Mouse (Mus musculus) hindbrain, embryonic 16.5 days (tissue): ENCODE measurements around the gene 1110051M20Rik. TPM values are rescaled to one million over a fixed set of nuclear protein-coding genes. Genes with fewer than 3 reads are reported as not detected.
A peak's percentile ranks its signal among the peaks of the same experiment; 100 is the strongest.

ENCODE experiments used
- ATAC-seq: fragments of 200-750 bp; cut with Nextera tagmentation; 2 replicates; pipeline ENCODE4 v1.8.0; 2017; ENCODE audit warnings: moderate TSS enrichment, moderate library complexity
- H3K27ac ChIP-seq: fragments of 300-500 bp; sonication (generic); 2 replicates; pipeline ENCODE4 v1.5.1; 2014; ENCODE audit warnings: low read depth, mild to moderate bottlenecking, control low read depth, low read length, moderate library complexity
- H3K27me3 ChIP-seq: fragments of 300-500 bp; sonication (generic); replicated peaks from 2 replicates; pipeline ENCODE4 v1.6.1; 2014; ENCODE audit warnings: low read length; ENCODE audit not compliant: control insufficient read depth, insufficient read depth
- H3K36me3 ChIP-seq: fragments of 300-500 bp; sonication (generic); 2 replicates; pipeline ENCODE4 v1.6.1; 2014; ENCODE audit warnings: mild to moderate bottlenecking, low read length, moderate library complexity, mixed read lengths; ENCODE audit not compliant: control insufficient read depth, insufficient read depth
- H3K4me1 ChIP-seq: fragments of 300-500 bp; sonication (generic); 2 replicates; pipeline ENCODE4 v1.6.1; 2014; ENCODE audit warnings: low read depth, low read length; ENCODE audit not compliant: control insufficient read depth, insufficient read depth
- H3K4me2 ChIP-seq: fragments of 300-500 bp; sonication (generic); 2 replicates; pipeline ENCODE4 v1.6.1; 2014; ENCODE audit warnings: mild to moderate bottlenecking, low read length, control low read depth, moderate library complexity
- H3K4me3 ChIP-seq: fragments of 300-500 bp; sonication (generic); 2 replicates; pipeline ENCODE4 v1.5.1; 2014; ENCODE audit warnings: mild to moderate bottlenecking, low read length, control low read depth, moderate library complexity
- H3K9ac ChIP-seq: fragments of 300-500 bp; sonication (generic); 2 replicates; pipeline ENCODE4 v1.6.1; 2014; ENCODE audit warnings: low read depth, mild to moderate bottlenecking, control low read depth, low read length, moderate library complexity
- H3K9me3 ChIP-seq: fragments of 300-500 bp; sonication (generic); 2 replicates; pipeline ENCODE4 v1.6.1; 2014; ENCODE audit warnings: mild to moderate bottlenecking, low read length, moderate library complexity; ENCODE audit not compliant: control insufficient read depth
- WGBS: fragments of 180-500 bp; shearing (Covaris S2); extraction: QIAGEN DNeasy Blood & Tissue Kit; methylation state at CpG from one replicate; pipeline ENCODE4 v1.1.7; 2014; 5-methylcytosine and 5-hydroxymethylcytosine counted together
- polyA plus RNA-seq: library from polyadenylated mRNA; unstranded; fragments of >200 nt; fragmentation: Nextera tagmentation; extraction: Ambion mirVana; gene quantifications from 2 replicates; pipeline ENCODE4 v1.2.1, GENCODE M21; 2015

1110051M20Rik gene
- polyA plus RNA-seq, 1 experiment from 2014 or later, result 163 TPM

GRCm38 (mm10) chr2:91412361-91412760 lies 32.1 kb downstream of the 1110051M20Rik start:
- H3K4me2 ChIP-seq, result no peak overlapping the region
- no peaks in the 10 kb centered on the region for H3K9me3 ChIP-seq
- H3K4me1 ChIP-seq, result 0 out of 2 replicates have a peak, but pooled peaks cover 3% of the 10 kb centered on the region
- H3K9ac ChIP-seq, result no peak overlapping the region
- no peak for ATAC-seq
- no peak overlapping the region for H3K27ac ChIP-seq
- no peak overlapping the region for H3K4me3 ChIP-seq
- H3K27me3 ChIP-seq, result no peaks in the 10 kb centered on the region
- WGBS, result 68% methylated on average over 5 of the region's 5 CpGs
- no peaks in the 10 kb centered on the region for H3K36me3 ChIP-seq

- H3K4me1 ChIP-seq, result 0 out of 2 replicates have a peak, but pooled peaks cover 3% of the 10 kb centered on the region
- no peak overlapping the region for H3K4me3 ChIP-seq
- 62% methylated on average over 2 of the region's 2 CpGs for WGBS
- no peak overlapping the region for H3K4me2 ChIP-seq
- no peak overlapping the region for H3K27ac ChIP-seq
- ATAC-seq, result no peak
- H3K9ac ChIP-seq, result no peak overlapping the region
- H3K9me3 ChIP-seq, result no peaks in the 10 kb centered on the region
- H3K27me3 ChIP-seq, result no peaks in the 10 kb centered on the region
- H3K36me3 ChIP-seq, result no peaks in the 10 kb centered on the region
Observed at GRCm38 (mm10) chr2:91411473-91411872, 33.0 kb downstream of the 1110051M20Rik start.

DNA sequence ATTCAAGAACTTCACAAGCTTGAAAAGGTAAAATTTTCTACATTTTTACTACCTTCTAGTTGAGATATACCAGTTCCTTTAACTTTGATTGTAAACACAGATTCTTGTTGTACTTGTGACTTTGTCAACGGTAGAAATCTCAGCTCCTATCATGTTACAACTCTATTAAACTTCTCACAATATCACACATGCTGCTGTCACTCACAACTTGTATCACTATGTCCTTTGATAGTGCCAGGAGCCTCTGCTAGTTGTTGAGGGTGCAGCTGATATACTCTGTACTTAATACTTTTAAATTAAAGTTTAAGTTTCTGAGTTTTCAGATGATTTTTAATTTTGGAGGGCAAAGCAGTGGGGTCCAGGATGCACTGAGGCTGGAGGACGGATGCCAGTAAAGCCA lies 36.5 kb downstream of the 1110051M20Rik start:
- Histone ChIP-seq H3K4me2 (no peak overlapping the region), H3K9ac (no peak overlapping the region), H3K9me3 (no peaks in the 10 kb centered on the region), H3K36me3 (no peaks in the 10 kb centered on the region), H3K4me3 (no peak overlapping the region), H3K27ac (no peak overlapping the region), H3K4me1 (0 out of 2 replicates have a peak, but pooled peaks cover 3% of the 10 kb centered on the region), H3K27me3 (no peaks in the 10 kb centered on the region)
- 88% methylated on average over 2 of the region's 2 CpGs for WGBS
- no peak for ATAC-seq

GRCm38 (mm10) chr2:91405071-91405470 lies 39.4 kb downstream of the 1110051M20Rik start:
- WGBS, result 86% methylated on average over 4 of the region's 4 CpGs
- no peaks in the 10 kb centered on the region for H3K27me3 ChIP-seq

DNA sequence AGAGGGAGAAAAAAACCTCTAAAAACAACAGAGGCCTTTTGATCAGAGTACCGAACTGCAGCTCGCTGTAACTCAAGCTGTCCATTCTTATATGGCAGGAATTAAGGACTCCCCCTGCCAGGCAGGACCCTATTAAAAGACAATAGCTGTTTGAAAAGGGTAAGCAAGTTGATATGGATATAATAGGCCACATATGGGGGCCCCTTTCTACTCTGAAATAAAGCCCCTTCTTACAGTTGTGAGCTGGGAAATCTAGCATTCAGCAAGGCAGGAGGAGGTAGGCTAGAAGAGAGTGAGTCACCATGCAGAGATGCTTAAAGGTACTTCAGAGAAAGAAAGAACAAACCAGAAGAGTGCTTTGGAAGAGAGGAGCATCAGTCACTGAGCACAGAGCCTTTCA lies 44.8 kb downstream of the 1110051M20Rik start:
- H3K4me2 ChIP-seq, result no peak overlapping the region
- H3K27me3 ChIP-seq, result no peaks in the 10 kb centered on the region
- 12% methylated on average over 2 of the region's 2 CpGs for WGBS
- H3K4me3 ChIP-seq, result no peak overlapping the region
- H3K36me3 ChIP-seq, result no peaks in the 10 kb centered on the region
- peaks cover 8% of the 10 kb centered on the region for H3K4me1 ChIP-seq
- no peak for ATAC-seq
- H3K9ac ChIP-seq, result no peak overlapping the region
- no peaks in the 10 kb centered on the region for H3K9me3 ChIP-seq
- peak overlapping the region; percentile 54; the same call in 1 of the 2 replicates for H3K27ac ChIP-seq

More at GRCm38 (mm10) chr2:91405071-91405470, 39.4 kb downstream of the 1110051M20Rik start:
- no peak overlapping the region for H3K27ac ChIP-seq
- no peak for ATAC-seq
- no peaks in the 10 kb centered on the region for H3K9me3 ChIP-seq
- H3K4me1 ChIP-seq, result peaks cover 2% of the 10 kb centered on the region; the same call in 1 of the 2 replicates
- no peak overlapping the region for H3K4me2 ChIP-seq
- H3K9ac ChIP-seq, result no peak overlapping the region
- H3K36me3 ChIP-seq, result no peaks in the 10 kb centered on the region
- no peak overlapping the region for H3K4me3 ChIP-seq

DNA sequence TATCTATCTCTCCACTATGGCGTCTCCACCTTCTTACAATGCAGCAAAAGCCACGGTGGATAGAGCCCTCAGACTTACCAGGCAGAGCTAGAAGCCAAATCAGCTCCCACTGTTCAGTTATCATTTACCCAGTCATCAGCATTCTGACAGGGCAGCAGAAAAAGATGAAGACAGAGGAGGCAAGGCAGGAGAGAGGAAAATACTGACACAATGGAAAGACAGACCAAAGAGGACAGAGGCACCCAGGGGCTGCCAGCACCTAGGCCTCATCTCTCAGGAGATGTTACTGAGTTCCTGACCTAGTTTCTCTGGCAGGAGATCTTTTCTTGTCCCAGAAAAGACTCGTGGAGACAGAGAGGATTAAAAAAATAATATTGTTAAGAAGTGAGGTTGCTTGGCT lies 45.3 kb downstream of the 1110051M20Rik start:
- Histone ChIP-seq H3K9ac (no peak overlapping the region), H3K27ac (peak overlapping the region; percentile 25), H3K27me3 (no peaks in the 10 kb centered on the region), H3K4me3 (no peak overlapping the region), H3K4me2 (no peak overlapping the region), H3K4me1 (peaks cover 8% of the 10 kb centered on the region), H3K36me3 (no peaks in the 10 kb centered on the region), H3K9me3 (no peaks in the 10 kb centered on the region)
- WGBS, result 20% methylated on average over 3 of the region's 3 CpGs
- no peak for ATAC-seq

DNA sequence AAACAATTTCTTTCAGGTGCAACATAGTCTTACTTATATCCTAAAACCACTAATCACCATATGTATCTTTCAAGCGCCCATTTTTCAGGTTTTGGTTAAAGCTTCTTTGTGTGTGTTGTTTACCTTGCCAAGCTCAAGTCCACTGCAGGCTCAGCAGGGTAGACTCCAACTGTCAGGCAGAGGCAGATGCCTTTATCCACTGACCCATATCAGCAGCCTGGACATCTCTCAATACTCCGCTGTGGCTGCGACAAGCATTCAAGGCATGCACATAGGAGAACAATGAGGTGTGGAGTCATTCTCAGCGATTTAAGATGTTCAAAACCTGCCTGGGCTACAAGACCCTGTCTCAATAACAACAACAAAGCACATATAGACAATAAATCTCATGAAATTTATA lies 50.4 kb downstream of the 1110051M20Rik start:
- no peak for ATAC-seq
- Histone ChIP-seq H3K4me1 (no peaks in the 10 kb centered on the region; the same call in 1 of the 2 replicates), H3K4me2 (no peak overlapping the region), H3K9ac (no peak overlapping the region), H3K9me3 (no peaks in the 10 kb centered on the region), H3K27me3 (no peaks in the 10 kb centered on the region), H3K4me3 (no peak overlapping the region), H3K36me3 (no peaks in the 10 kb centered on the region), H3K27ac (no peak overlapping the region)
- whole genome bisulfite sequencing, result 47% methylated on average over 4 of the region's 4 CpGs

DNA sequence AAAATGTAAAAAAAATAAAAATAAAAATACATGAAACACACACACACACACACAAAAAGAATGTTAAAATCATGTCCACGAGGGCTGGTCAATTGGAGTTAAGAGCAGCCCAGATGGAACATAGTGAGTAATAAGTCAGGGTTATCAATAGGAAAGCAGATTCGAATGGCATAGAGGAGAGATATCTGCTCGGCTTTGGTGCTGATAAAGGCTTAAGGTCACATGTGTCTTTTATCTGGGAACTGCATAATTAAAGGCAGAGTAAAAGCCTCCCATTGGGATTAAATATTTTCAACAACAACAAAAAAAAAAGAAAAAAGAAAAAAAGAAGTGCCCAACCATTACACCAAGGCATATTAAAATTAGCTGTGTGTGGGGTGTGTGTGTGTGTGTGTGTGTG lies 55.8 kb downstream of the 1110051M20Rik start:
- H3K4me1 ChIP-seq, result no peaks in the 10 kb centered on the region; the same call in 1 of the 2 replicates
- 74% methylated on average over 3 of the region's 3 CpGs for WGBS

GRCm38 (mm10) chr2:91388281-91388680 lies 56.2 kb downstream of the 1110051M20Rik start:
- H3K4me1 ChIP-seq, result no peaks in the 10 kb centered on the region; the same call in 1 of the 2 replicates

More for the DNA sequence above, 55.8 kb downstream of the 1110051M20Rik start:
- Histone ChIP-seq H3K9me3 (no peaks in the 10 kb centered on the region), H3K27ac (no peak overlapping the region), H3K9ac (no peak overlapping the region), H3K36me3 (no peaks in the 10 kb centered on the region), H3K4me2 (no peak overlapping the region), H3K4me3 (no peak overlapping the region), H3K27me3 (no peaks in the 10 kb centered on the region)
- no peak for ATAC-seq

More at GRCm38 (mm10) chr2:91388281-91388680, 56.2 kb downstream of the 1110051M20Rik start:
- Histone ChIP-seq H3K4me2 (no peak overlapping the region), H3K27ac (no peak overlapping the region), H3K4me3 (no peak overlapping the region), H3K27me3 (no peaks in the 10 kb centered on the region), H3K9me3 (no peaks in the 10 kb centered on the region), H3K36me3 (no peaks in the 10 kb centered on the region), H3K9ac (no peak overlapping the region)
- no peak for ATAC-seq
- 58% methylated on average over 3 of the region's 3 CpGs for WGBS
